Mouse (Mus musculus): ENCODE results near the gene Tsnax.

Gene Tsnax

DNA sequence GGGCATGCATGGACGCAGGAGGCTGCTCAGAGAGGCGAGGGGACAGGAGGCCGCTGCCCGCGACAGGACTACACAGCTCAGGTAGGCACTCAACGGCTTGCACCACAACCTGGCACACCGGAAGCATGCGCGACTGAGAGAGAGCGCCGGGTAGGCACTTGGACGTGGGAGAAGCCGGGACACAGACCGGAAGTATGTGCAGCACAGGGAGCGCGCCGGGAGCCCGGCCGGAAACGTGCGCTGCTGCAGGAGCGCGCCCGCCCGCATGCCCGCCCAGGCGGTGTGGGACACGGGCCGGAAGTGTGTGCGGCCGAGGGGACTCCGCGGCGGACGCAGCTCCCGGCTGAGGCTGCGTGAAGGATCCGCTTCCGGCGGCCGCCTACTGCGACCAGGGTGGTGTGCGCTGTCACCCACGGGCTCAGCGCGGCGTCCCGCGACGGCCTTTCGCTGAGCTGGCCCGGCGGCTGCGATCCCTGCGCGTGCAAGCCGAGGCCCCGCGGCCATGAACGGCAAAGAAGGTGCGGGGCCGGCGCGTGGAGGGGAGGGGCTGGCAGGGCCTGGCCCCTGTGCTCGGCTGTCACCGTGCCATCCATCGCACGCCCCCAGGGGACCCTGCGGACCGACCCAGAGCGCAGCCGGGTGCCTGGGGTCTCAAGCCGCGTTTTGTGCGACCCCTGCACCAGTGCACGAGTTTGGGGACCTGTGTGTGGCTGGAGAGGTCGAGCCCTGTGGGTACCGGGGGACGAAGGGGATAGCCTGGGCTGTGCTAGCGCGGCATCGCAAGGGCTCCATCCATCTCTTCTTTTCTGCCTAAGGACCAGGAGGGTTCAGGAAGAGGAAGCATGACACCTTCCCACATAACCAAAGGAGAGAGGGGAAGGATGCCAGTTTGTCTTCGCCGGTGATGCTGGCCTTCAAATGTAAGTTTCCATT, at the start of gene Tsnax:
Gene Tsnax (plus strand): TSS at position 303 of the 933 bp plus-strand sequence.
- peak; percentile 88 to 89 for DNase-seq (ENCODE audit: low spot score in 2 of 2)

DNA sequence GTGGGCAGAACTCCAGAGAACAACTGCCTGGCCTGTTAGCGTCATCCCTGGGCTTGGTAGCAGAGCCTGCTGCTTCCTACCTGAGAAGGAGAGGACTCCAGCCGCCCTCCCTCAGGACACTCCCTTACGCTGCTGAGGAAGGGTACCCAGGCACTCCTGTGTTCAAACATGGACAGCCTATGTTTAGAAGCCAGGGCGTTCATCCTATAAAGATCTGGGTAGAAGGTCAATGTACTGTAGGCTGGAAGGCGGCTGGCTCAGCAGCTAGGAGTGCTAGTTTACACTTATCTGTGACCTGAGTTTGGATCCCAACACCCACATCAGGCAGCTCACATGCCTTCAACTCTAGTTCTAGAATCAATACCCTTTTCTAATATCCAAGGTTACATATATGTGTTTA, 49.6 kb upstream of the Tsnax start:
- DNase-seq (ENCODE audit: low spot score in 2 of 2): no peak

DNA sequence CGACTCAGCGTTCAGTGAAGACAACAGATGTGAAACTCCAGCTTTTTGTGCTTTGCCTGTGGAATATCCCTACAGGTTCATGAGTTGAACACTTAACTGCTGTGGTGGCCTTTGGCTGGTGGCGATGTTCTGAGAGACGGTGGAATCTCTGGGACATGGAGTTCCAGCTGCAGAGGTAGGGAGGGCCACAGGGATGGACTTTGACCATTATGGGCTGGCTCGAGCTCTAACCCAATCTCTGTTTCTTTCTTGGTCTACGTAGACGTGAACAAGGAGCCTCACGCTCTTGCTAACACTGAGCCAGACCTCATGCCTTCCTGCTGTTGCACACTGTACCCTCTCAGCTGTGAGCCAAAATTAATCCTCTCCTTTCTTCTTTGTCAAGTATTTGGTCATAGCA, 47.8 kb upstream of the Tsnax start:
- DNase-seq (ENCODE audit: low spot score in 2 of 2): no peak

DNA sequence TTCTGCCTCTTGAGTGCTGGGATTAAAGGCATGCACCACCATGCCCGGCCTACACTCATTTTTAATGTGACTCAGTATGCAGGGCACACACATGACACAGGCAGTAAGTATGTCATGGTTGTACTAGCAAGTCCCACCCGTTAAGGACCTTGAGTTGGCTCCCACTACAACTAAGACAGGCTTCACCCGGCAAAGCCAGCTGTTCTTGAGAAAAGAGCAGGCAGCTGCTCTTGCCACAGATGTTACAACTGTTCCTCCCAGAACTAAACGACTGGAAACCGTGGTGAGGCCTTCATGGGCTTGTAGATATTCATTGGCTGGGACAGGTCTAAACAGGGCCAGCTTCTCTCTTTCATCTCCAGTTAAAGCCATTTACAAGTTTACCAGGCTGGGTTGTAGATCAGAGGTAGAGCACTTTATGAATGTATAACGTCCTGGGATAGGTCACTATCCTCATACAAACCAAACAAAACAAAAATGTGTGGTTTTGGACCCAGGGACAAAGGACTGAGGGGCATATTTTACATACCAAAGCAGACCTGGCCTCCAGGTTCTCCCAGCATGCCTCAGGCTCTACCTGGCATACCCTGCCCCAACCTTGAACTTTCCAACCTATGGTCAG, 42.4 kb upstream of the Tsnax start:
- DNase-seq (ENCODE audit: low spot score in 2 of 2): no peak

DNA sequence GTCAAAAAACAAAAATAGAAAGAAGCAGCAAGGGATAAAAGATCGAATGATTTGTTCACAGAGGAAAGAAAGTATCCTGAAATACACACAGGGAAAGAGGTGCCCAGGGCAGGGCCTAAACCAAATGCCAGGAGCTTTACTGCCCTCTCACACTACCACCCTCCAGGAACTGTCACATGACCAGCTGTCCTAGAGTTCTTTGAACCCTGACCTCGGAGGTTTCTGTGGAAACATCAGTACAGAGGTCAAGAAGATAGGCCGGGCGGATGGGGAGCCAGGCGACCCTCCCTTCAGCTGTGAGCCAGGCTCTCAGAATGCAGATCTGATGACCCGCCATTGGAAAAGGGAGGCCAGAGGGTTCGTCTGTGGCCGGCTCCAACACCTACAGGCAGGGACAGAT, 39.6 kb upstream of the Tsnax start:
- DNase-seq (ENCODE audit: low spot score in 2 of 2): no peak

DNA sequence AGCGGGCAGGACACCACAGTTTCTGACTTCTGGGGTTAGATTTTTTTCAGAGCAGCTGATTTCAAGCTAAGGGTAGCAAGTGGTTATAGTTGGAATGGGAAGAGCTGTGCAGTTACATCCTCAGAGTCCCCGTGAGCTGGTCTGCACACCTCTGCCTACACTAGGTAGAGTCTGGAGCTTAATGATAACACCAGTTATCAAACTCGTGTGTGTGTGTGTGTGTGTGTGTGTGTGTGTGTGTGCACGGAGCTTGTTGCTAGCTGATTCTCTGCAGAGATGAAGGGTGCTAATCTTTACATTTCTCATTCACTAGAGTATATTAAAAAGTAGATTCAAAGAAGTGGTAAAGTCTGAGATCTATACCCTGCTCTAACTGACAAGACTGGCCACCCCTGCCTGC, 38.5 kb upstream of the Tsnax start:
- DNase-seq (ENCODE audit: low spot score in 2 of 2): no peak

DNA sequence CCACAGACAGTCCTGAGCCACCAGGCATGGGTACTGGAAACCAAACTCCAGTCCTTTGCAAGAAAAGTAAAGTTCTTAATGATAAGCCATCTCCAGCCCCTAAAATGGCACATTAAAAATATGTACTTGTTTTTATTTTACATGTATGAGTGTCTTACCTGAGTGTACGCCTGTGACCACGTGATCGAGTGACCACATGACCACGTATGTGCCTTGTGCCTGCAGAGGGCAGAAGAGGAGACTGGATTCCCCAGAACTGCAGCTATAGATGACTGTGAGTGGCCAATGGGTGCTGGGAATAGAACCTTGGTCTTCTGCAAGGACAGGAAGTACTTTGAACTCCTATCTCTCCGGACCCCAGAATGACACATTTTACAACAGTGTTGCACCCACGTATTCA, 36.6 kb upstream of the Tsnax start:
- DNase-seq (ENCODE audit: low spot score in 2 of 2): no peak

DNA sequence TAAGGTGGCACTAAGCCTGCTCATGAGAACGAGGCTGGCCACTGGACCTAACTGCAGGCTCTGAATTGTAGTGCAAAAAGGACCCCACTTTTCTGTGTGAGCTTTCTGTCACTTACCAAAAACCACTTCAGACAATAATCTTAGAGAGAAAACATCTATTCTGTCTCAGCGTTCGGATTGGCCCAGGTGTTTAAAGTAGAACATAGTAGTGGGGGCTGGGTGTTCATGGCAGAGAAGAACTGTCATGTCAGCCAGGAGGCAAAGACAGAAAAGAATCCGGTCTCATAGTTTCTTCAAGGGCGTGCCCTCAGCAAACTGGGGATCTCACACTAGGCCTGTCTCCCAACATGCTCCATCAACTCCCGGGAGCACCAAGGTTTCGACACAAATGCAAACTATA, 34.8 kb upstream of the Tsnax start:
- DNase-seq (ENCODE audit: low spot score in 2 of 2): no peak

DNA sequence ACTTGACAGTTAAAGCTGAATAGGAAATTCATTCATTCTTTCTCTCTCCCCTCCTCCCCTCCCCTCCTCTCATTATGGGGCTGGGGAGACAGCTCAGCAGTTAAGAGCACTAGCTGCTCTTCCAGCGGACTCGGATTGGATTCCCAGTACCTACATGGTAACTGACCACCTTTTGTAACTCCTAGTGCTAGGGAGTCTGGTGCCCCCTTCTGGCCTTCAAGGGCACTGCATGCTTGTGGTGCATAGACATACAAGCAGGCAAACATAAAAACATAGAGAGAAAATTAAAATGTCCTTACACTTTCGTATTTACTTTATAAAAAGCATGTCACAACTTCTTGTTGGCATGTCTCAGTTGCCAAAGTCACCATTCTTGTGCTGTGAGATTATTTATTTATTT, 32.8 kb upstream of the Tsnax start:
- no peak for DNase-seq (ENCODE audit: low spot score in 2 of 2)

DNA sequence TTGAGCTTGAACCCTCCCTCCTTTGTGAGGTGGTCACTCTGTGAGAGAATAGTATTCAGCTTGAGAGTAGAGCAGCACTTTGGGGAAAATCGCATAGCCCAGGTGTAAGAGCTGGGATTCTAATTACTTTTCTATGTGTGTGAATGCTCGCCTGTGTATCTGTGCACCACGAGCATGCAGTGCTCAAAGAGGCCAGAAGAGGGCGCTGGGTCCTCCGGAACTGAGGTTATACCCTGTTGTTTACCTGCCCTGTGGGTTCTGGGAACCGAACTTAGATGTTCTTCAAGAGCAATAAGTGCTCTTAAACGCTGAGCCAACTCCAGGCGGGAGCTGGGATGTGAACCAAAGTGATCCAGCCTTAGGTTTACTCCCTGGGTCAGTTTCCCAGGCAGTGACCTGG, 32.0 kb upstream of the Tsnax start:
- no peak for DNase-seq (ENCODE audit: low spot score in 2 of 2)

DNA sequence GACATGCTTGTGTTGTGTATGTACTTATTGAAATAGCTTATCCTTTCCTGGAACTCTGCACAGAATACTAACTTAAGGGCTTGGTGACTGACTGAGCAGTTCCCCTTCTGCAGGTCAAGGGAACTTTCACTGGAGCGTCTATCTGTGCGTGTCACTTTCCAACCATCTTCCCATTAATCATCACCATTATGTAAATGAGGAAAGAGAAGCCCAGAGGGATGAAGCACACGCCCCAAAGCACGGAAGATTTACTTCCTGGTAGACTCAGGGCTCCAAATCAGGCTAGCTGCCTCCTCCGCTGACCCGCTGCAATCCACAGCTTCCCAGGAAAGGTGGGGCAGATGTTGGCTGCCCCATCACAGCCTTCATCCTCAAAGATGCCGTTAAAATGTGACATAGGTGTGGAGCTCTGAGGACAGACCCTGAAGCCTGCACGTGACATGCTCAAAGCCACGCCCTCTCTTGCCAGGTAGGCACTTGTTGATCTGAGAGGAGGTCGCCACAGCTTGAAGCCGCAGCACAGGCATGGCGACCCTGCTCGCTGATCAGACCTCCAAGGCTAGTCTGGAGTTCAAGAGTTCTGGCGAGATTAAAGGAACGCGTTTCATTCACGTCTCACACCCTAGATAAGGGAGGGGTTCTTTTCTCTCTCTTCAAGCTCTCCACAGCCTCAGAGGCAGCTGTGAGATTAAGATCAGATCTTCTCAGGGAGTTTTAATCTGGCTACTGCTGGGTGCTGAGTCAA, 21.7 kb upstream of the Tsnax start:
- no peak for DNase-seq (ENCODE audit: low spot score in 2 of 2)

DNA sequence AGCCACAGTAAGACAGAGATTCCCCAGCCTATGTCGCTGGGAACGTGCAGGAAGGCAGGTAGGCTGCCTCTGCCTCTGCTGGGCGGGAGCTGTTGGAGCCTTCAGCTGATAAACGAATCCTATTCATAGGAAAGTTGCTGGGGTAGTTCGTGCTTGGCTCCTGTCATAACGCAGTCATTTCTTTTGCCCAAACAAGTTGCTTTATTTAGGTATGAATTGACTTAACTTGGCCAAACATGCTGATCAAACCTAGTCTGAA, 21.2 kb upstream of the Tsnax start:
- no peak for DNase-seq (ENCODE audit: low spot score in 2 of 2)

DNA sequence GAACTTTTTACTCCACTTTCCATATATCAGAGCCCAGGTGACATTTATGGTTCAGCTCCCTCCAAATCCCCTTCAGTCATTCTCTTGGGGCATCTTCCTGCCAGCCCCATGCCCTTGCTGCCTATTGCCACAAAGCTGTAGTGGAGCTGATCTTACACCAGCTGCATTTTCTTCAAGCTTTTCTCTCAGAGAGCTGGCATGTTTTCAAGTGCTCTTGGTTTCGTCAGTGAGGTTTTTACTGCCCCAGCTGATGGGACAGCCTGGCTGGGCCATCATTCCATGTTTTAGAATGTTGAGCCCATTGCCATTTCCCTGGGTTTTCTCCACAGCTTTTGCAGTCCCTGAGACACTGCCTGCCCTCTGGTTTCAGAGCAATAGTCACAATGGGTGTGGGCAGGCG, 17.0 kb upstream of the Tsnax start:
- DNase-seq (ENCODE audit: low spot score in 2 of 2): no peak

DNA sequence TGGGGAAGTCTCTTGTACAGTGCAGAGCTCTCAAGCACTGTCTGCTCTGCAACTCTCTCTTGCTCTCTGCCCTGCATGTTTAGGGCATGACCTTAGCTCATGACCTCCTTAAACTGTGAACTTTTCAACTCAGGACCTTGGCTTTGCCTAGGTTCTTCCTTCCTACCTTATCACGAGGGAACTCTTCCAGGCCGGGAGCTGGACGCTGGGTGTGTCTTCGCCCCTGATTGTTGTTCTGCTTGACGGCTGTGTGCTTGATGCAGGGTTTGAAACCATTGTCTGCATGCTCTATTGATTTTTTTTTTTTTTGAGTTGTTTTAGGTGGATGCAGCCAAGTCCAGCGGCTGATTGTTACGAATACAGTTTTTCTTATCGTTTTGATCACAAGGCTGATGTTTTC, 11.3 kb downstream of the Tsnax start:
- no peak for DNase-seq (ENCODE audit: low spot score in 2 of 2)

DNA sequence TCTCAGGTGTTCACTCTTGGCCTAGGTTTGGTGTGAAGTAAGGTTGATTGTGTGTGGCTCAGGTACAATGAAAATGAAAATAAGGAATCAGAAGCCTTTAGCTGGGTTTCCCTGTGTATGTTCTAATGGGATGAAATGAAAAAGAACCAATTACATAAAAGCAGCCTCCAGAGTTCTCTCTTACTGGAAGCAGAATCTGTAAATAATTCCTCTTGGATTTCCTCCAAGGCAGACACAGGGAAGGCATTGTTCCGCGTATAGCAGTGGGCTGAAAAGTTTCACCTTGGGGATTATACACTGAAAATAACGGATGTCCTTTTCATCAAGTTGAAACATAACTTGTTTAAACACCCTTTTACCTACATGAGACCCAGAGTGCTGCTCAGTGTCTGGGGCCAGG, 14.4 kb downstream of the Tsnax start:
- DNase-seq (ENCODE audit: low spot score in 2 of 2): no peak

DNA sequence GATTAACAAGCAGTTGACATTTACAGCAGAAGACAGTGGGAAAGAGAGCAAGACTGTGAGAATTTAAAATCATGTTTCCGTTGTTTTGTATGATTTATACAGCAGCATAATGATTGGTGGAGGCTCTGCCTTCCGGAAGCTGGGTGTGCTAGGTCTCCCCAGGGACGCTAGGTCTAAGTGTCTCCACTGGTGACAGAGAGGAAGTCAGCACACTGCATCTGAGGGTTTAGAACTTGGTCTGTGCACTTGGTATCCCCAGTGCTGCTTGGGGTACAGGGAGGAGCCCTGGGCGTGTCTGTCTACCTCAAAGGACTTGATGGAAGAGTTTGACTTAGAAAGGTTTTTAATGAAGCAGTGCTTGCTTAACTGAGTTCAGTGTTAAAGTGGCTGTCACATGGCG, 16.0 kb downstream of the Tsnax start:
- DNase-seq (ENCODE audit: low spot score in 2 of 2): no peak

DNA sequence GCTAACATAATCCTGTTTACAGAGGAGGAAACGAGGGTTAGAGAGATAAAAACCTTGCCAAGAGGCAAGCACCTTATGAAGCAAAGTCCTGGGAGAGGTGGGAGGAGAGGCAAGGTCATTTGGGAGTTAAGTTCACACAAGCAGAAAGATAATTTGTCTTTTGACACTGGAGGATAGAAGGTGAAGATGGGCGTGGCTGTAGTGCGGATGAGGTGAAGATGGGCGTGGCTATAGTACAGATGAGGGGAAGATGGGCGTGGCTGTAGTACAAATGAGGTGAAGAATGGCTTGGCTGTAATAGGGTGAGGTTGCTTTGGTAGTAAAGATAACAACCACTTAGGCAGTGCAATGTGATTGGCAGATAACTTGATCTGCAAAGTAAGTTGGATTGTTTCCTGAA, 18.5 kb downstream of the Tsnax start:
- no peak for DNase-seq (ENCODE audit: low spot score in 2 of 2)

DNA sequence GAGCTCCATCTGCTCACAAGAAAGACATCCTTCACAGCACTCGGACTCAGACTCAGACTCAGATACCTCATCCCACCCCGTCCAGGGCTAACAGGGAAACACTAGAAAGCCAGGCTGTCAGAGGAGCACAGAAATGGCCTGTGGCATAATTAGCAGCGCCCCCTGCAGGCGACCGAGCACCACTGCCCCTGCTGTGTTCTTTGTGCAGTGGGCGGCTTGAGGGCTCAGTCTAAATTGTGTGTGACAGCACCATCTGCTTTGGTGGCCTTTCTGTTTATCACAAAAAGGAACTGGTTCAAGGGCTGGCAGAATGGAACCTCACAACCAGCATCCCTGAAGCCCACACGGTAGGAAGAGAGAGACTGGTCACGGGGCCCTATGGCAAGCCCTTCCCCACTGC, 21.9 kb downstream of the Tsnax start:
- peak in 1 of 2 experiments; percentile 50 for DNase-seq (ENCODE audit: low spot score in 2 of 2)

DNA sequence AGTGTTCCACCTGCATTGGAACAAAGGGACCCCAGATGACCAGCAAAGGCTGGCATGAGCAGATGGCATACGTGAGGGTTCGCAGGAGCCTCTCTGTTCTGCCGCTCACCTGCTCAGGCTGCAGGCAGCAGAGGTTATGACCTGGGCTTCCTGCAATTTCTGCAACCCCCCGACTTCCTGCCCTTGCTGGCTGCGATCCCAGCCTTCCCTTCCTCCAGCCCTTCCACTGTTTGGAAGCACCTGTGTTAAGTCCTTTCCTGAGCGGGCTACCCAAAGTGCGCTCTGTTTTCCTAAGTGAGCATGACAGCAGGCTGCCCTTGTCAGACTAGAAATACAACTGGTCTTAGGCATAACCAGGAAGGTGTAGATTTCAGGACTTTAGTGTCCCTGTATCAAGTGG, 24.3 kb downstream of the Tsnax start:
- no peak for DNase-seq (ENCODE audit: low spot score in 2 of 2)

DNA sequence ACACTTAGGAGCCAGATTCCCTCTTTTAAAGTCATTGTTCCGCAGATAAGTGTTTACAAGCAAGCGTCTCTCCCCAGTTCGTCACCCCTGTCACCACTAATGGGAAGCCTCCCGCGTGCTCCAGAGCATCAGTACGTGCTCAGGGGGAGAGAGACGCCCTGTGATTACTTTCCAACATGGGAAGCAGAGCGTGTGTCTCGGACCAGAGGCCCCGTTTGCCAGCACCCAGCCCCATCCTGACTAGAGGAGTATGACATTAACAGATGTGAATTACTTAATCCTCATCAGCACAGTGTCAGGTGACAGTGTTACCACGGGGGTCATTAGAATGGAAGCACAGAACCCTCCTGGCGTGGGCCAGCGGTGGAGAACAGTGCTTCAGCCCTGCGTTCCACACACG, 25.9 kb downstream of the Tsnax start:
- DNase-seq (ENCODE audit: low spot score in 2 of 2): no peak

DNA sequence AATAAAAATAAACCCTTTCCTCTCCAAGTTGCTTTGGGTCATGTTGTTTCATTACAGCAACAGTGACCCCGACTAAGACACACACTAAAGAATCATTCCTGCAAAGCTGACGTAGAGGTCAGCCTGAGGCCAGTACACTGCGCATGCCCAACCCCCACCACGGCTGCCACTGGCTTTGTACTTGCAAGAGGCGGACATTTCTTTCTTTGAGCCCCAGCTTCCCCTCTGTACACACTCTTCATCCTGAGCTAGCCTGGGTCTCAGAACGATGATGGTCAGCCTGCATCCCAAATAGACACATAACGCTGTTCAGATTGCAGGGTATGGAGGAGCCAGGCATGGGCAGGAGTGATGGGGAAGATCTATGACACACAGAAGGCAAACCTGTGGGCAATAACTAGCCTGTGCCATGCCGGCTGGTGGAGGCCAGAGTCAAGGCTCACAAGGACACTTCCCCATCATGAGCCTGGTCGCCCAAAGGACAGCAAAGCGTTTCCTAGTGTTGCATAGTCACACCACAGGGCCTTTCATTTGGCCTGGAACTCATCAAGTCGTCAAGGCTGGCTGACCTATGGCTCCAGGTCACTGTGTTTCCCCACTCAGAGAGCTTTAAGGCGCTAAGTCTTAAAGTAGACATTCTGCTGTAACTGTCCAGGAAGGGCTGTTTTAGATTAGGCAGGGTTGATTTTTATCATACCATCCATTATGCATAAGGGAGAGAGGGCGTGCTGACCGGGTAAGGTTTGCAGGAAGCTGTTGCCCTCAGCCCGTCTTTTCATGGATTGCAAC, 28.0 kb downstream of the Tsnax start:
- DNase-seq (ENCODE audit: low spot score in 2 of 2): no peak

DNA sequence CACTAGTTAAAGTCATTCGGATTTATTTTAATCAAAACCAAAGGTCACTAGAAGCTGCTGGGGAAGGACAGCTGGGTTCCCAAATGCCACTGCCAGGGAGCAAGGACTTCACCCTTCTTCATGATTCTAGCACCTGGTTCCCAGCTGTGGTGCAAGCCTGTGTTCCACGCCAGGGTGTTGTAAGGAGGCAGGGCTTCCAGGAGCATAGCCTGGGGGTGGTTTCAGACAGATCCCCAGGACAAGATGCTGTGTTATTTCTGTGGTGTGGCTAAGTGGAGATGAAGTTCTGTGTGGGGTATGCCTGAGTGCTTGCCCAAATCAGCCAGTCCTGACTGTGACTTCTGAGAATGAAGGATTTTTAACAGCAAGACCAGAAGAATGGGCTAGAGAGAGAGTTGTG, 28.7 kb downstream of the Tsnax start:
- DNase-seq (ENCODE audit: low spot score in 2 of 2): no peak
